Mouse (Mus musculus): ENCODE measurements around the gene Aicda.

The Aicda gene

DNA sequence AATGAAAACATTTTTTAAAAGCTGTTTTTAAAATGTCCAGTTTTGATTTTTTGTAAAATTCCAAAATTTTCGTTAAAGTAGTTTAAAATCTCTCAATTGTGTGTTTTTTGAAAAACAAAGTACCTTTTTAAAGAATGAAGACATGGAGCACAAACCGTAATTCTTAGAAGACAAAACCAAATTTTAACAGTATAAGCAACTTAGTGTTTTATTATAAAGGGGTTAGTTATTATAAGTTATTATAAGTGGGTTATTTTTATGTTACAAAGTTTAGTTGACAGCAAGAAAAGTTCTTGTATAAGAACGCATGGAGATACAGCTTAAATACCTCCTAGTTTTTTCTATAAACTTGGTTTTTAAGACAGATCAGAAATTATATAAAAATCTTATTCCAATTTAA lies 48.0 kb downstream of the Aicda start:
- DNase-seq (ENCODE audit: low spot score), result no peak

- DNase-seq (ENCODE audit: low spot score), result peak; percentile 22
Measured at GRCm38 (mm10) chr6:122602242-122602991, 48.8 kb downstream of the Aicda start, which contains the start of gene Apobec1. Gene Apobec1 (minus strand): TSS chr6:122602444.

GRCm38 (mm10) chr6:122602992-122603322 lies 49.4 kb downstream of the Aicda start:
- DNase-seq (ENCODE audit: low spot score), result no peak

DNA sequence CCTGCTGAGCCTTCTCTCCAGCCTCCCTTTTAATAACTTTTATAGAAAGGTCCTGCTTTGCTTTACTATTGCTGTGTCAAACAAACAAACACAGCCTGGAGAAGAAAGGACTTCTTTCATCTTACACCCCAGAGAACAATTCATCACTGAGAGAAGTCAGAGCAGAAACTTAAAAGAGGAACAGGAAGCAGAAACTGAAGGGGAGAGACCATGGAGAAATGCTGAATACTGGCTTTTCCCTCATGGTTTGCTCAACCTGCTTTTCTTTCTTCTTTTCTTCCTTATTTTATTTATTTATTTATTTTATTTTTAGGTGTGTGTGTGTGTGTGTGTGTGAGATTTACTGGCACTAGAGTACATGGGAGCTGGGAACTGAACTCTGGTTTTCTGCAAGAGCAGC lies 50.7 kb downstream of the Aicda start:
- DNase-seq (ENCODE audit: low spot score), result no peak

- no peak for DNase-seq (ENCODE audit: low spot score)
Measured at GRCm38 (mm10) chr6:122605483-122605882, 51.9 kb downstream of the Aicda start.

DNA sequence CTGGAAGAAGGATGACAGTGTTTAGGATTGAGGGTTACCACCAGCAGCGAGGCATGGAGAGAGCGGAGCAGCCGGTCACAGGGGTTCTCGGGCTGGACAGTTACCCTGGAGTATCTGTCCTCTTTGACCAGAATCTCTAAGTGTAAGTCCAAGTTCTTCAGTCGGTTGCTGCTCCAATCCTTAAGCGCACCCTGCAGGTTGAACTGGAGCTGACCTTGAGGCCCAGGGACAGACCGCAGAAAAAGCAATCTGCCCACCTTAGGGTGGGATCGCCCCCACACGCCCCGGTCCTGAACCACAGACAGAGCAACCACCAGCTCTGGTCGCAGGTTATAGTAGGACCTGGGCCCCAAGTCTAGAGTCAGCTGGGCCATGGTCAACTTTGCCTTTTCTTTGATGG lies 53.1 kb downstream of the Aicda start:
- no peak for DNase-seq (ENCODE audit: low spot score)

- no peak for DNase-seq (ENCODE audit: low spot score)
Measured at GRCm38 (mm10) chr6:122607700-122608099, 54.1 kb downstream of the Aicda start.

- DNase-seq (ENCODE audit: low spot score), result no peak
Measured at GRCm38 (mm10) chr6:122608434-122609376, 55.1 kb downstream of the Aicda start.

DNA sequence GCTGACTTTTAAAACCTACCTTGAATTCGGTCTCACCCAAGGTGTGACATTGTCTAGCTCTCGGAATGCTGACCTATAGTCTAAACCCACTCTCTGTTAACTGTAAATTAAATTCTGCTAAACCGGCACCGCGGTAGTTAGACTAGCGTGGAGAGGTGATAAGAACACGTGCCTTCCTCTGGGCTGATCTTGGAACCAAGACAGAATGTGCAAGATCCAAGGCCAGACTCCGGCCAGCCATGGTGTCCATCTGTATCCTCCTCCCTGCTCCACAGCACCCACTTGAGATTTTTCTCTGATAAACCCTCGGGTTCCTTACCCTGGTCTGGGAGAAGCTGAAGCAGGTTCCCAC lies 55.8 kb downstream of the Aicda start:
- no peak for DNase-seq (ENCODE audit: low spot score)

DNA sequence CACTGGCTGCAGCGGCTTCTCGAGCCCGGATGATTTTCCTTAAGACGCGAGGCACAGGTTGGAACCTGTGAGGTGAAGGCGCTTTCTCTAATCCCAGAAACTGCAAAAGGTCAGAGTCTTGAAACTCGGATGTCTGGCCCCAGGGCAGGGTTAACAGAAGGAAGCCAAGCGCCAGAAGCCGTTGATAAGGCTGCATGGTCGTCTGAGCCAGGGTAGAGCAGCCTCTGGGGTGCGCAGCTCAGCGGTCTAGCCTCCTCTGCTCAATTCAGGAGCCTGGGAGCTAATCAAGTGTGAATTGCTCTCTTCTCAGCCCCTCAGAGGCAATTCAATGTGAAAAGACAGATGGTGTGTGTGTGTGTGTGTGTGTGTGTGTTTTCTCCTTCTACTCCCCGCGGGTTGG lies 56.2 kb downstream of the Aicda start, which contains the start of gene Gdf3:
Gdf3 (minus strand) TSS at position 317 of the 400 bp plus-strand sequence.
- DNase-seq (ENCODE audit: low spot score), result no peak

DNA sequence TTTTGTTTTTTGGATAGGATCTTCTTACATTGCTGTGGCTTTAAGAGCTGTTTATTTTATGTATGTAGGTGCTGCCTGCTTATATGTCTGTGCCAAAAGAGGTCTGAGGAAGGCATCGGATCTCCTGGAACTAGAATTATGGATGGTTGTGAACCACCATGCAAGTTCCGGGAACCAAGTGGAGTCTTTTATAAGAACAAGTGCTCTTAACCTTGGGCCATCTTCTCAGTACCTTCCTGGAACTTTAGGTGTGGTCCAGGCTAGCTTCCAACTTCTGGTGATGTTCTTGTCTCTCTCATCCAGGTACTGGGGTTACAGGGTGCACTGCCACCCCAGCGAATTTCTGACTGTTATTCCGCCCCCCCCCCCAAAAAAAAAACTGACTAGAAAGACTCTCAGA lies 58.8 kb downstream of the Aicda start:
- DNase-seq (ENCODE audit: low spot score), result no peak
